Mouse (Mus musculus): ENCODE measurements at regions not wholly inside any gene's neighbourhood (a gene's known extent, or its start where the extent isn't known, plus 50 kb on each side); places are given as distances from the start of the nearest gene placed in this dataset.

DNA sequence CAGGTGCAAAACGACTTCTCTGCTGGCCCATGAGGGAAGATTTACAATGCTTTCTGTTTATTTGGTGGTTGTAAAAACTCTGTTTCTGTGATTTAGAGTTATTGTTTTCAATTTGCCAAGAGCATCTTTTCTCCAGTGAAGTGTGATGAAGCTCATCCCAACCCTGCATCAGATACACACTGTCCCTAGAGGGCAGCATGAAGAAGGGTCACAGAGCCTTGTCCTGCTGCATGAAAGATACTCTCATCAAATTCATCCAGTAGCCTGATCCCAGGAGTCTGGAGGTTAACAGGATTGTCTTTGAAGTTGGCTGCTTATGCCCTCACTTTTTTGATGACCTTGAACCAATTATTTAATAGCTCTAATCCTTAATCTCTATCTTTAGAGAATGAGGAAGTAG lies 480.8 kb downstream of the 1810013L24Rik start:
- no peaks in the 10 kb centered on the region for H3K36me3 ChIP-seq (ENCODE audit: insufficient read depth)
- H3K27ac ChIP-seq (ENCODE audit: low read depth, low read length) = no peak overlapping the region
- no peak overlapping the region for H3K4me2 ChIP-seq (ENCODE audit: low read depth)
- DNase-seq = no peak
- peak; percentile 40 for TF ChIP-seq CTCF (IDR thresholded peaks at IDR 0.05; ENCODE audit: low read depth)
- H3K4me3 ChIP-seq (ENCODE audit: low read depth, low read length) = no peak overlapping the region
- H3K9me3 ChIP-seq (ENCODE audit: low read length) = no peaks in the 10 kb centered on the region
- H3K9ac ChIP-seq = no peak overlapping the region
- WGBS = 41% methylated on average over 1 of the region's 1 CpGs
- no peaks in the 10 kb centered on the region for H3K27me3 ChIP-seq (ENCODE audit: insufficient read depth, low read length)
- ATAC-seq = no peak
- H3K4me1 ChIP-seq (ENCODE audit: insufficient read depth) = no peaks in the 10 kb centered on the region

DNA sequence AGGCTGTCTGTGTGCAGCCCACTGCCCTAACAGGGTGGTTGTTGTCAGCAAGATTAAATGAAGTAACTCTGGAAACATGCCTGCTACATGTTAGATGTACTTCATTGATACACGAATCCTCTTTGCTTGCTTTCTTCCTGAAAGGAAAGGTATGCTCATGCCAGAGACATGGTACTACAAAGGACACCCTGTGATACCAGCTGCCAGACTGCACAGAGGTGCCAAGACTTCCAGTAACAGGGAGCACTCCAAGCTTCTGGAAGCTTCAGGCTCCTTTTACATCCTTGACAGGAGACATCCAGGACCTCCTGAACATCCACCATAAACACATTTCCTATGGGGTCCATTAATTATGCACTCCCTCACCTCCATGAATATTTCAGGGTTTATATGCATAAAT lies 505.7 kb downstream of the 1810013L24Rik start:
- Histone ChIP-seq H3K4me1 (ENCODE audit: insufficient read depth) (no peaks in the 10 kb centered on the region), H3K9ac (no peak overlapping the region), H3K27me3 (ENCODE audit: insufficient read depth, low read length) (no peaks in the 10 kb centered on the region), H3K4me2 (ENCODE audit: low read depth) (no peak overlapping the region), H3K36me3 (ENCODE audit: insufficient read depth) (no peaks in the 10 kb centered on the region), H3K9me3 (ENCODE audit: low read length) (no peaks in the 10 kb centered on the region), H3K27ac (ENCODE audit: low read depth, low read length) (no peak overlapping the region), H3K4me3 (ENCODE audit: low read depth, low read length) (no peak overlapping the region)
- TF ChIP-seq CTCF (IDR thresholded peaks at IDR 0.05; ENCODE audit: low read depth) = no peak
- DNase-seq (peak; percentile 11), ATAC-seq (no peak)
- 46% methylated on average over 1 of the region's 1 CpGs for WGBS

DNA sequence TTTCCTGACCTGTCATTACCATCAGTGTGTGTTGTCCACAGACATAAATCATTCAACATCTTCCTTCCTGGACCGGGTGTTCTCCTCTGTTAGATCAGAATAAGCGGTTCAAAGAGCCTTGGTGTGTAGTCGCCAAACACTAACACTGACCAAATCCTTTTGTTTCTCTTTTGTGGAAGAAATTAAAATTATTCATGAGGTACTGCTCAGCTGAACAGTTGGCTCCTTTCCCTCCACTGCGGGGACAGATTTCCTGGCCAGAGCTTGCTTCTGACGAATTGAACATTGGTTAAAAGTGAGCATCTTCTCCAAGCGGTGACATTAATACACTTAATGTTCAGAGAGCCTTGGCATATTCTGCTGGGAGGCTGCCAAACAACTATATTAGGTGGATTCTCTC lies 506.2 kb downstream of the 1810013L24Rik start:
- WGBS = 23% methylated on average over 6 of the region's 6 CpGs
- no peaks in the 10 kb centered on the region for H3K36me3 ChIP-seq (ENCODE audit: insufficient read depth)
- no peak overlapping the region for H3K9ac ChIP-seq
- no peak overlapping the region for H3K4me2 ChIP-seq (ENCODE audit: low read depth)
- no peaks in the 10 kb centered on the region for H3K4me1 ChIP-seq (ENCODE audit: insufficient read depth)
- TF ChIP-seq CTCF (IDR thresholded peaks at IDR 0.05; ENCODE audit: low read depth) = no peak
- H3K4me3 ChIP-seq (ENCODE audit: low read depth, low read length) = no peak overlapping the region
- peak; percentile 45 for DNase-seq
- no peaks in the 10 kb centered on the region for H3K27me3 ChIP-seq (ENCODE audit: insufficient read depth, low read length)
- no peaks in the 10 kb centered on the region for H3K9me3 ChIP-seq (ENCODE audit: low read length)
- ATAC-seq = peak; percentile 34; the same call in 1 of the 2 replicates
- H3K27ac ChIP-seq (ENCODE audit: low read depth, low read length) = no peak overlapping the region

GRCm38 (mm10) chr16:9339456-9339855 lies 509.6 kb downstream of the 1810013L24Rik start:
- TF ChIP-seq CTCF (IDR thresholded peaks at IDR 0.05; ENCODE audit: low read depth) = no peak
- no peak overlapping the region for H3K9ac ChIP-seq
- no peaks in the 10 kb centered on the region for H3K36me3 ChIP-seq (ENCODE audit: insufficient read depth)
- H3K4me3 ChIP-seq (ENCODE audit: low read depth, low read length) = no peak overlapping the region
- H3K9me3 ChIP-seq (ENCODE audit: low read length) = no peaks in the 10 kb centered on the region
- DNase-seq (no peak), ATAC-seq (no peak)
- H3K4me2 ChIP-seq (ENCODE audit: low read depth) = no peak overlapping the region
- 53% methylated on average over 3 of the region's 3 CpGs for WGBS
- H3K27me3 ChIP-seq (ENCODE audit: insufficient read depth, low read length) = no peaks in the 10 kb centered on the region
- H3K4me1 ChIP-seq (ENCODE audit: insufficient read depth) = no peaks in the 10 kb centered on the region
- no peak overlapping the region for H3K27ac ChIP-seq (ENCODE audit: low read depth, low read length)

DNA sequence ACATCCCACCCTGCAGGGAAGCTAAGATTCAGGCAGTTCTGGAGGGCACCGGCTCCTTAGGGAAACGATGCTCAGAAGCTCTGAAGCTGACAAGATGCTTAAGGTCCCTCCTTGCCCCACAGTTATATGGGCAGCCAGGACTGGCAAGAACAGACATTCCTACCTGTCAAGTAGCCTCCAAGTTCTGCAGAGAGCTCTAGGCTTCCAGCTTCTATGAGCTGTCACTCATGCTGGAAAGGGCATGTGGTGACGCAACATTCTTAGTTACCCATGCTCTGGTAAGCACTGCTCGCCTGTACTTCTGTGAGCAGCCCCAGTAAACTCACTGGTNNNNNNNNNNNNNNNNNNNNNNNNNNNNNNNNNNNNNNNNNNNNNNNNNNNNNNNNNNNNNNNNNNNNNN lies 511.3 kb downstream of the 1810013L24Rik start:
- Histone ChIP-seq H3K27me3 (ENCODE audit: insufficient read depth, low read length) (no peaks in the 10 kb centered on the region), H3K9me3 (ENCODE audit: low read length) (no peaks in the 10 kb centered on the region), H3K4me3 (ENCODE audit: low read depth, low read length) (no peak overlapping the region), H3K27ac (ENCODE audit: low read depth, low read length) (no peak overlapping the region), H3K4me2 (ENCODE audit: low read depth) (no peak overlapping the region), H3K9ac (no peak overlapping the region), H3K36me3 (ENCODE audit: insufficient read depth) (no peaks in the 10 kb centered on the region), H3K4me1 (ENCODE audit: insufficient read depth) (no peaks in the 10 kb centered on the region)
- ATAC-seq (no peak), DNase-seq (no peak)
- TF ChIP-seq CTCF (IDR thresholded peaks at IDR 0.05; ENCODE audit: low read depth) = no peak
- WGBS = 85% methylated on average over 4 of the region's 4 CpGs

DNA sequence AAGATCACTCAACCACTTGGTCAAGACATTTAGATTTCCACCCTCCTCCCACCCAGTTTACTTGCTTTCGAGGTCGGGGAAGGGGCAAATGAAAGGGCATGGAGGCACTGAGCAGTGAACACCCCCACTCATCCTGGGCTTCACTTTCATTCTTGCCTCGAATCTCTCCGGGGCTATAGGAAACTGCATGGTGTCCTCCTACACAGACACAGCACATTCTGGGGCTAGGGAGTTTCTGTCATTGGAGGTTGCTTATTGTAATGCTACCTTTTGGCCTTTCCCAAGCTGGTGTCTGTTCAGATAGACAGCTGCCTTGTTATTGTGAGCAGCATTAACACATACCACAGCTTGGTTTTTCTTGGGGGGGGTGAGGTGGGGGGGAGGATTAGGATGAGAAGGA lies 523.9 kb downstream of the 1810013L24Rik start:
- no peak overlapping the region for H3K4me3 ChIP-seq (ENCODE audit: low read depth, low read length)
- no peaks in the 10 kb centered on the region for H3K36me3 ChIP-seq (ENCODE audit: insufficient read depth)
- H3K4me1 ChIP-seq (ENCODE audit: insufficient read depth) = no peaks in the 10 kb centered on the region
- DNase-seq (no peak), ATAC-seq (no peak)
- H3K27me3 ChIP-seq (ENCODE audit: insufficient read depth, low read length) = no peaks in the 10 kb centered on the region
- no peak for TF ChIP-seq CTCF (IDR thresholded peaks at IDR 0.05; ENCODE audit: low read depth)
- H3K9ac ChIP-seq = no peak overlapping the region
- no peak overlapping the region for H3K4me2 ChIP-seq (ENCODE audit: low read depth)
- no peaks in the 10 kb centered on the region for H3K9me3 ChIP-seq (ENCODE audit: low read length)
- WGBS = 84% methylated on average over 4 of the region's 4 CpGs
- 0 out of 2 replicates have a peak overlapping the region, but pooled peaks have one; percentile 1 for H3K27ac ChIP-seq (ENCODE audit: low read depth, low read length)

GRCm38 (mm10) chr16:9354331-9355030 lies 524.6 kb downstream of the 1810013L24Rik start:
- no peak for TF ChIP-seq CTCF (IDR thresholded peaks at IDR 0.05; ENCODE audit: low read depth)
- Histone ChIP-seq H3K27me3 (ENCODE audit: insufficient read depth, low read length) (no peaks in the 10 kb centered on the region), H3K27ac (ENCODE audit: low read depth, low read length) (0 out of 2 replicates have a peak overlapping the region, but pooled peaks have one; percentile 1), H3K36me3 (ENCODE audit: insufficient read depth) (no peaks in the 10 kb centered on the region), H3K4me3 (ENCODE audit: low read depth, low read length) (no peak overlapping the region), H3K9ac (no peak overlapping the region), H3K9me3 (ENCODE audit: low read length) (no peaks in the 10 kb centered on the region), H3K4me1 (ENCODE audit: insufficient read depth) (no peaks in the 10 kb centered on the region), H3K4me2 (ENCODE audit: low read depth) (no peak overlapping the region)
- WGBS = 54% methylated on average over 8 of the region's 8 CpGs
- DNase-seq (no peak), ATAC-seq (peak; percentile 71; the same call in 1 of the 2 replicates)

Data from forebrain, postnatal 0 days (tissue).